ENCODE assay signal across 17 mouse cellular contexts in genomic region chr4:41571490-41571889, GRCm38 (mm10). TPM values are rescaled to one million over a fixed set of nuclear protein-coding genes. Genes with fewer than 3 reads are reported as not detected.
A peak's percentile ranks its signal among the peaks of the same experiment; 100 is the strongest.
DNase-seq lines count a peak whose midpoint lies in the region; TF ChIP-seq lines count a peak whose summit lies in the region.
"Had no signal": no experiment of that assay in that cellular context is flagged by ENCODE, and none has a peak within 500 bp of the region (broad histone marks: within the 10 kb centered on the region; RNA-seq: fewer than 3 reads in every experiment).

No protein-coding gene starts in this region.

- H3K27me3 ChIP-seq in testis, adult 2 months (ENCODE audit: control insufficient read depth, insufficient read depth, low read length) = no peaks in the 10 kb centered on the region
- H3K27me3 ChIP-seq: forebrain, embryonic 15.5 days; neural tube, embryonic 13.5 days had no signal

- no peak for DNase-seq in gastrocnemius, adult 2 months
- no peak for DNase-seq in gastrocnemius, postnatal 4 days (ENCODE audit: low spot score in 2 of 2)
- no peak for DNase-seq in layer of hippocampus, adult 2 months (ENCODE audit: low spot score in 2 of 2)
- no peak for DNase-seq in layer of hippocampus, postnatal 25 days (ENCODE audit: extremely low spot score in 1 of 2, low spot score in 1 of 2)
- DNase-seq in testis, postnatal 10 days (ENCODE audit: low spot score) = no peak
- DNase-seq in yolk sac, embryonic 10.5 days (ENCODE audit: low spot score) = peak; percentile 45
- DNase-seq in adrenal gland, postnatal 4 days (ENCODE audit: low spot score in 2 of 2) = no peak
- DNase-seq: adrenal gland, adult 8-10 months; cerebellum, adult 11 months; heart, postnatal 36 days; kidney, postnatal 14 days; liver, embryonic 13.5 days; thymus, postnatal 14 days had no signal

- TF ChIP-seq POLR2A in testis, adult 2 months (IDR thresholded peaks at IDR 0.05; ENCODE audit: control insufficient read depth, low read depth, low read length) = no peak

- H3K36me3 ChIP-seq in testis, adult 2 months (ENCODE audit: control insufficient read depth, insufficient read depth, low read length) = no peaks in the 10 kb centered on the region
- H3K36me3 ChIP-seq: embryonic facial prominence, embryonic 12.5 days; forebrain, embryonic 15.5 days; liver, embryonic 13.5 days; neural tube, embryonic 13.5 days had no signal

- no peak overlapping the region for H3K4me3 ChIP-seq in gastrocnemius, adult 2 months
- no peak overlapping the region for H3K4me3 ChIP-seq in layer of hippocampus, adult 2 months
- peak overlapping the region; percentile 63 for H3K4me3 ChIP-seq in testis, adult 2 months (ENCODE audit: control insufficient read depth, low read depth, low read length)
- H3K4me3 ChIP-seq: embryonic facial prominence, embryonic 12.5 days; forebrain, embryonic 15.5 days; liver, embryonic 13.5 days; neural tube, embryonic 13.5 days had no signal

- intact Hi-C loops in gastrocnemius, adult 2 months (cut with DNase I) = loop anchor here (5.0 kb wide), 1 partner anchor 41 kb away; no protein-coding TSS in a partner anchor

- peak; percentile 37 for TF ChIP-seq CTCF in gastrocnemius, adult 2 months (IDR thresholded peaks at IDR 0.05)
- peak; percentile 59 for TF ChIP-seq CTCF in layer of hippocampus, adult 2 months (conservative IDR thresholded peaks at IDR 0.05)
- TF ChIP-seq CTCF in testis, adult 2 months (IDR thresholded peaks at IDR 0.05; ENCODE audit: control insufficient read depth, insufficient read depth, insufficient replicate concordance, low read depth, low read length) = peak; percentile 30; the same call in 1 of the 2 replicates

- H3K4me1 ChIP-seq in testis, adult 2 months (ENCODE audit: control insufficient read depth, insufficient read depth, low read length) = peaks cover 11% of the 10 kb centered on the region

- H3K27ac ChIP-seq in gastrocnemius, adult 2 months = no peak overlapping the region
- no peak overlapping the region for H3K27ac ChIP-seq in layer of hippocampus, adult 2 months
- no peak overlapping the region for H3K27ac ChIP-seq in testis, adult 2 months (ENCODE audit: control insufficient read depth, insufficient read depth, low read depth, low read length)
- H3K27ac ChIP-seq: embryonic facial prominence, embryonic 12.5 days; forebrain, embryonic 15.5 days; liver, embryonic 13.5 days; neural tube, embryonic 13.5 days had no signal

RNA-seq across cellular contexts. Expression of gene Dnaic1, which starts 1.9 kb away (rescaled TPM):
- total RNA-seq in gastrocnemius, adult 2 months (2021) = under 1 TPM; 0.56 to 0.59 TPM
- 1 to 10 TPM; 4.9 to 5.8 TPM for total RNA-seq in gastrocnemius, postnatal 4 days (2021)
- total RNA-seq in layer of hippocampus, adult 2 months (2021) = 1 to 10 TPM; 7.7 to 8.3 TPM
- total RNA-seq in layer of hippocampus, postnatal 25 days (2021) = 10 to 100 TPM in 1 of 2 experiments, 1 to 10 TPM in 1; 7.1 to 11.2 TPM
- polyA plus RNA-seq in testis, adult 2 months (2012; rRNA removed) = 86.5 and 89.7 TPM in 2 replicates
- total RNA-seq in adrenal gland, postnatal 4 days (2021) = 1 to 10 TPM in 1 of 2 experiments, under 1 TPM in 1; 0.11 to 1.9 TPM

RNA-seq across cellular contexts. Expression of gene Fam219a, which starts 2.2 kb away (rescaled TPM):
- total RNA-seq in gastrocnemius, adult 2 months (2021) = 10 to 100 TPM; 18.0 to 24.3 TPM
- 10 to 100 TPM; 20.1 to 24.4 TPM for total RNA-seq in gastrocnemius, postnatal 4 days (2021)
- 100 to 1,000 TPM; 153 to 157 TPM for total RNA-seq in layer of hippocampus, adult 2 months (2021)
- 100 to 1,000 TPM; 159 to 165 TPM for total RNA-seq in layer of hippocampus, postnatal 25 days (2021)
- polyA plus RNA-seq in testis, adult 2 months (2012; rRNA removed) = 36.8 and 37.7 TPM in 2 replicates
- total RNA-seq in adrenal gland, postnatal 4 days (2021) = 10 to 100 TPM; 31.2 to 34.6 TPM

RNA-seq across cellular contexts. Expression of gene 1110017D15Rik, which starts 54.4 kb away (rescaled TPM):
- under 1 TPM in 1 of 2 experiments, not detected in 1; 0.67 TPM for total RNA-seq in gastrocnemius, adult 2 months (2021)
- total RNA-seq in gastrocnemius, postnatal 4 days (2021) = under 1 TPM; 0.42 to 0.54 TPM
- 1 to 10 TPM; 4.5 to 6.1 TPM for total RNA-seq in layer of hippocampus, adult 2 months (2021)
- total RNA-seq in layer of hippocampus, postnatal 25 days (2021) = 1 to 10 TPM; 4.5 to 7.0 TPM
- 1,051 and 1,062 TPM in 2 replicates for polyA plus RNA-seq in testis, adult 2 months (2012; rRNA removed)
- 1 to 10 TPM in 1 of 2 experiments, under 1 TPM in 1; 0.56 to 1.2 TPM for total RNA-seq in adrenal gland, postnatal 4 days (2021)
- polyA plus RNA-seq: liver, embryonic 13.5 days had no signal

Comparison
In these comparisons a context has a peak if more than half of its experiments do, and no peak if none do; other contexts are left out.
1. RNA of gene Fam219a, which starts 2.2 kb away (total RNA-seq): 159 to 165 TPM in layer of hippocampus, postnatal 25 days and 153 to 157 TPM in layer of hippocampus, adult 2 months; 31.2 to 34.6 TPM in adrenal gland, postnatal 4 days, 20.1 to 24.4 TPM in gastrocnemius, postnatal 4 days and 18.0 to 24.3 TPM in gastrocnemius, adult 2 months; every median in the first group is over 4 times any median in the second.
2. Peak in every context shown above with its lines, with median percentiles within 50 percentile points of each other: CTCF ChIP-seq.